Mouse (Mus musculus) layer of hippocampus, adult 8-10 months (tissue): ENCODE measurements around the gene Maged2. TPM values are rescaled to one million over a fixed set of nuclear protein-coding genes. Genes with fewer than 3 reads are reported as not detected.
"Not testable (repeated sequence)": the region's sequence is repeated elsewhere in the genome, so short reads cannot be mapped to it uniquely, and the experiment has no call there.

Experiments used
- DNase-seq, 2 experiments: peaks; one replicate each; pipeline ENCODE4 v3.0.0; 2022; ENCODE audit warnings: low spot score in 2 of 2
- total RNA-seq, 4 experiments: library from RNA; stranded (reverse); gene quantifications; 2 replicates each; pipeline ENCODE4 v1.2.4; 2022

Gene Maged2
- total RNA-seq = 10 to 100 TPM; 49.8 to 60.6 (median 57.2) TPM

DNA sequence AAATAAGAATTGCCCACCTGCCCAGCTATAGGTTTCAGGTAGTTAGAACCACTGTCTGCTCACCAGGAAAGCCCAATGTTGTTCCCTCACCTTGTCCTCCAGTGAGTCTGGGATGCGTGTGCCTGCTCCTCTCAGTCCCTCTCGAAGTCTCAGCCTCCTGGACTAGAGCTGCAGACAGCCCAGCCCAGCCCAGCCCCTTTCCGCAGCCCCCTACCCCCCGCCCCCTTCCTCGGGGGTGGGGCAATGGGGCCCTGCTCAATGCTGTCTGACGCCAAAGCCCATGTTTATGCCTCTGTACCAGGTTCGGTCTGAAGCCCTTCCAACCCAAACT is at the start of gene Maged2:
Maged2 (minus strand) TSS at position 207 of the 331 bp plus-strand sequence.
- no peak for DNase-seq

- DNase-seq = peak in 1 of 2 experiments; percentile 4
These were observed 34.1 kb upstream of the Maged2 start for GRCm38 (mm10) chrX:150848230-150848629.

DNA sequence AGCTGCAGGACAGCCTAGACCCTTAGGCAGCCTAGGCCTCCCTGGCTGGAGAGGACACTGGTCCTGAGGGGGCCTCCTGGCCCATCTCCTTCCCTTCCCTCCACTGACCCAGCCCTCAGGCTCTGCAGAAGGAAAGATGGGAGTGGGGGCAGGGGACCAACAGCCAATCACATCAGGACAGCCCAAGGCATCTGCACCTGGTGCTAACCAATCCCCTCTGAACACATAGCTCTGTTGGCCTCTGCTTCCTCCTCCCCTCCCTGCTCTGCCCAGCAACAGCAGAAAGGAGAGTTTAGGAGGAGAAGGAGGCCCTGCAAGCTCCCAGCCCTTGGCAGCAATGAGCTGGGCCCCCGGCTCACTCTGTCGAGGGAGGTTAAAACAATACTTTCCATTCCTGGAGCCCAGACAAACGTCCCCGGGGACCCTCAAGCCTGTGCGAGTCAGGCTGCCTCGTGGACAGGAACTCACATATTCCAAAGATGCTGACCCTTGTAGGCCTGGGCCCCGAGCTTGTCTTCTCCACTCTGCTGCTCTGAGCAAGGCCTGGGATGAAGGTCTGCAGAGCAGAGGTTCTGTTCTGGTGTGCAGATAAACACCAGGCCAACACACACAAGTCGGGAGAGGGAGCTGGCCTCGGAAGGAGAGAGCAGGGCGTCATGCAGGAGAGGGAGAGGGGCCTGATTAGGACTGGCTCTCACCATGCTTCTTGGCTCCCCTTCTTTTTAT is 31.5 kb upstream of the Maged2 start:
- not testable (repeated sequence) for DNase-seq

- not testable (repeated sequence) for DNase-seq
These were observed 29.1 kb upstream of the Maged2 start for GRCm38 (mm10) chrX:150843257-150843656.

GRCm38 (mm10) chrX:150830297-150830696 is 16.2 kb upstream of the Maged2 start:
- DNase-seq = no peak

GRCm38 (mm10) chrX:150817278-150817677 is 3.1 kb upstream of the Maged2 start:
- DNase-seq = no peak

GRCm38 (mm10) chrX:150815601-150816000 is 1.5 kb upstream of the Maged2 start:
- DNase-seq = no peak

- peak in 1 of 2 experiments; percentile 6 for DNase-seq
These were observed 544 bp downstream of the Maged2 start for GRCm38 (mm10) chrX:150813464-150814138.

DNA sequence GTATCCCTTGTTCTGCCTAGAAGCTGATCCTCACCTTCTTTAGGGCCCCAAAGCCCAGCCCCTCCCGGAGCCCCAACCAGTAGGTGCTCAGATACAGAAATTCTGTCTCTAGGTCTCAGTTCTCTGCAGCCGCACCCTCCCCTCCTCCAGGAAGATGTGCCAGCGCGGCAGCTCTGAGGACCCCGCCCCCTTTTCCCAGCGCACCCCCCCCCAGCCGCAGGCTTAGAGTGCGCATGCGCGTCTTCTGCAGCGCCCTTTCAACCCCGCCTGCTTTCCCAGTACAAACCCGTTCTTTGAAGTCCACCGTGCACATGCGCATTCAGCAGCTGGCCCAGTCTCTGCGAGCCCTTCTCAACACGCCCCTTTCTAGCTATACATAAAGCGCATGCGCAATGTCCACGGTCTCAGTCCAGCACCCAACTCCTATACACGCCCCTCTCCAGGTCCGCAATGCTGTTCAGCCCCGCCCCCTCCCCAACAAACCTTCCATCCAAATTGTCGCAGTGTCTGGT is 1.3 kb downstream of the Maged2 start:
- peak; percentile 87 to 88 for DNase-seq

- DNase-seq = not testable (repeated sequence)
These were observed 13.2 kb downstream of the Maged2 start for GRCm38 (mm10) chrX:150800987-150801386.

GRCm38 (mm10) chrX:150798493-150799177 is 15.5 kb downstream of the Maged2 start:
- DNase-seq = not testable (repeated sequence)

Other genes starting within 250 kb of the Maged2 start
- 1 to 10 TPM in 3 of 4 experiments, under 1 TPM in 1; 0.75 to 1.7 (median 1.4) TPM for gene Pfkfb1, start 226.1 kb downstream of the Maged2 start, total RNA-seq
- 10 to 100 TPM; 11.4 to 20.9 (median 15.7) TPM for gene Apex2, start 224.5 kb downstream of the Maged2 start, total RNA-seq
- 100 to 1,000 TPM; 150 to 178 (median 165) TPM for gene Tro, start 156.8 kb downstream of the Maged2 start, total RNA-seq
- 100 to 1,000 TPM; 174 to 229 (median 202) TPM for gene Gnl3l, start 203.0 kb upstream of the Maged2 start, total RNA-seq
- gene Fgd1, start 231.8 kb upstream of the Maged2 start, total RNA-seq = 10 to 100 TPM; 16.3 to 19.4 (median 18.8) TPM